7 mouse cellular contexts compared by ENCODE assay signal in genomic region chr4:62661311-62661849, GRCm38 (mm10).
DNase-seq lines count a peak whose midpoint lies in the region; TF ChIP-seq lines count a peak whose summit lies in the region.

No protein-coding gene starts in this region.

- H3K27me3 ChIP-seq in C2C12 (ENCODE audit: control insufficient read depth, insufficient read depth, insufficient read length) = no peaks in the 10 kb centered on the region

- no peak for TF ChIP-seq CTCF in C2C12 (IDR thresholded peaks at IDR 0.05; ENCODE audit: control insufficient read depth, insufficient read depth, insufficient read length)

- no peaks in the 10 kb centered on the region for H3K79me2 ChIP-seq in C2C12 (ENCODE audit: control insufficient read depth, insufficient read depth)

- peak; percentile 25 for DNase-seq in 3T3-L1 (ENCODE audit: low read depth, low spot score)
- DNase-seq in heart, adult 9 months (ENCODE audit: low spot score in 2 of 2) = peak; percentile 47 to 59
- DNase-seq in kidney, postnatal 4 days = peak; percentile 42 to 56
- peak; percentile 70 for DNase-seq in natural killer cell, adult 2 months (ENCODE audit: low spot score in 2 of 2)
- no peak for DNase-seq in cerebellum, adult 11 months
- no peak for DNase-seq in left cerebral cortex, adult 8-10 months (ENCODE audit: low spot score in 2 of 2)

- no peak overlapping the region for H3ac ChIP-seq in C2C12 (ENCODE audit: control insufficient read depth, insufficient read length, low read depth)

- H3K4me3 ChIP-seq in C2C12 (ENCODE audit: insufficient read depth, poor library complexity, severe bottlenecking) = no peak overlapping the region

- H3K36me3 ChIP-seq in C2C12 (ENCODE audit: control insufficient read depth, insufficient read depth) = no peaks in the 10 kb centered on the region

- no peaks in the 10 kb centered on the region for H3K79me3 ChIP-seq in C2C12 (ENCODE audit: low read depth)

TF ChIP-seq in C2C12, 6 proteins besides CTCF, POLR2A, EP300 and RAD21:
- TF ChIP-seq MYOG (IDR thresholded peaks at IDR 0.05; ENCODE audit: control insufficient read depth, extremely low read depth, insufficient read length) = no peak
- peak; percentile 26 for TF ChIP-seq CEBPB (IDR thresholded peaks at IDR 0.05; ENCODE audit: low read depth)

Comparison
In these comparisons a context has a peak if more than half of its experiments do, and no peak if none do; other contexts are left out.
1. DNase-seq: peak in 3T3-L1 (single experiment), heart, adult 9 months (2 of 2), kidney, postnatal 4 days (2 of 2) and natural killer cell, adult 2 months (2 of 2); none in cerebellum, adult 11 months (single experiment) and left cerebral cortex, adult 8-10 months (0 of 2).